Mouse (Mus musculus) brain, embryonic 14.5 days (tissue): ENCODE data around the gene Catsper3. TPM values are rescaled to one million over a fixed set of nuclear protein-coding genes. Genes with fewer than 3 reads are reported as not detected.
A peak's percentile ranks its signal among the peaks of the same experiment; 100 is the strongest.

Source experiments
- DNase-seq: peaks from one replicate; pipeline ENCODE4 v3.0.0-alpha.2; 2011; ENCODE audit warnings: low read depth
- CTCF ChIP-seq: fragments of 200-500 bp; IDR thresholded peaks from 2 replicates; pipeline ENCODE4 v1.5.1; 2012; ENCODE audit warnings: inconsistent platforms, mild to moderate bottlenecking, moderate library complexity, borderline replicate concordance; ENCODE audit not compliant: insufficient read depth, insufficient read length; ENCODE audit errors: extremely low read depth
- POLR2A ChIP-seq: fragments of 200-500 bp; IDR thresholded peaks from 2 replicates; pipeline ENCODE4 v1.6.1; 2012; ENCODE audit warnings: mild to moderate bottlenecking, inconsistent platforms, borderline replicate concordance; ENCODE audit not compliant: poor library complexity, insufficient read depth, insufficient read length, severe bottlenecking; ENCODE audit errors: extremely low read depth
- polyA plus RNA-seq: library from polyadenylated mRNA; depleted of rRNA; stranded (reverse); fragments of >200 nt; gene quantifications from 2 replicates; pipeline ENCODE4 v1.2.3, GENCODE M21; 2012

Gene Catsper3
- polyA plus RNA-seq, 1 experiment = 0.05 TPM

DNA sequence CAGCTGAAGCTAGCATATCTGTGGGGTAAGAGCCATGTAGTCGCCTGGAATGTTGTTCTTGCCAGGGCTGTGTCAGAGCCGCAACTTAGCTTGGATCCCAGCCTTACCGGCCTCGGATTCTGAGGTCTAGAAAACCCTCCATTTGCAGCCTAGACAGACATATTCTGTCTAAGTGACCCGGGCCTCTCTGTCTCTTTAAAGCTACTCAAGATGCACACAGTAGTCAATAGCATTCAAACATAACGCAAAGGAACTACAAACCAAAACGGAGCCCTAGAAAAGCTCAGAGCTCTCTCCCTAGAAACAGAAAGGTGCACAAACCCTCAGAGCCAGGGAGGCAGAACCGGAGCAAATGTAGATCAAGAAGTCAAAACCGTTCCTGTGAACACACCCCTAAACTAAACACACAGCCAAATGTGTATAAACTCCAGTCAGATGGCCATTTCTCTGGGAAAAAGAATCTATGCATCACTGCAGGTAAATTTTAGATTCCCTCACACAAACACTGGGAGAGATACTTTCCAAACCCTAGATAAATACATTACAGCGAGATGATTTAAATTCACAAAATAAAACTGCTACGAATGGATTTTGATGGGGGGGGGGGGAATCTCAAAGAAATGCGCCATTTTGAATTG lies 44.8 kb downstream of the Catsper3 start:
- peak; percentile 46 for DNase-seq
- TF ChIP-seq POLR2A (no peak), CTCF (no peak)

- peak; percentile 29 for DNase-seq
- TF ChIP-seq CTCF (no peak), POLR2A (no peak)
Observed at GRCm38 (mm10) chr13:55830081-55830832, 45.9 kb downstream of the Catsper3 start.

GRCm38 (mm10) chr13:55830833-55831721 lies 46.7 kb downstream of the Catsper3 start:
- TF ChIP-seq CTCF (no peak), POLR2A (no peak)
- no peak for DNase-seq

DNA sequence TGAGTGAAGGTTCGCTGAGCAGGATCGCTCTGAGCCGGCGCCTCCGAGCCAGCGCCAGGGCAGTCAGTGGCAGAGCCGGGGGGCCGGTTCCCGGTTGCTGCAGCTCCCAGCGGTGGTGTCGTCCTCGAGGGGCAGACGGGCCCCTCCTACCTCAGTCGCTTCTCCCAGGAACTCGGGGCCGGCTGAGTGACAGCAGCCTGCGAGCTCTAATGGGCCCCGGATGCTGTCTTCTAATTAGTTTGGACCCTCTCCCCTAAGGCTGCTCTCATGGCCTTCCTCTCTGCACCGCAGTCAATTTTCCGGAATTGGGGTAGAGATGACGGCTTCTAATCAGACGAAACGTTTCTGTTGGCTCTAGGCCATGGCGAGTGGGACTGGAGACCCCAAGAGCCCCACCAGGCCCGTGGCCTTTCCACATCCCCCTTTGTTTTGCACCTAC lies 47.4 kb downstream of the Catsper3 start:
- DNase-seq = no peak

GRCm38 (mm10) chr13:55832602-55833001 lies 48.2 kb downstream of the Catsper3 start:
- TF ChIP-seq POLR2A = no peak
- TF ChIP-seq CTCF = no peak
- DNase-seq = no peak

More for the DNA sequence above, 47.4 kb downstream of the Catsper3 start:
- TF ChIP-seq CTCF (no peak), POLR2A (no peak)

- DNase-seq = no peak
- TF ChIP-seq CTCF = no peak
- no peak for TF ChIP-seq POLR2A
Observed at GRCm38 (mm10) chr13:55833921-55834320, 49.6 kb downstream of the Catsper3 start.

DNA sequence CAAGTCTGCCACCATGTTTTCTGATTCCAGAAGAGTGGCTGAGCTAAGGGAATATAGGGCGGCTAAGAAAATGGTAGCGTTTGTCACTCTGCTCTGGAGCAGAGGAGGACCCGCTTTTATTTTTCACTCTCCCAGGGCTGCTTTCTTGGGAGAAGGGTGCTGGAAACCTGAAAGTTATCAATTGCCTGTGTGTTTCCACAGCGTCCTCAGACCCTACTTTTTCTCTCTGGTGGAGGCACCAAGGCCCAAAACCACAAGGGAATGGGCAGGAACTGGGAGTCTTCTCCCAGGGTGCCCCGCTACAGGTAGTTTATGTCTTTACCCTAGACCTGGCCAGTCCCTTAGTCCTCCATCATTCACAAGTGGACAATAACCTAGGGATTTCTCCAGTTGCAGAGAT lies 50.3 kb downstream of the Catsper3 start:
- TF ChIP-seq POLR2A = no peak
- TF ChIP-seq CTCF = no peak
- DNase-seq = no peak

DNA sequence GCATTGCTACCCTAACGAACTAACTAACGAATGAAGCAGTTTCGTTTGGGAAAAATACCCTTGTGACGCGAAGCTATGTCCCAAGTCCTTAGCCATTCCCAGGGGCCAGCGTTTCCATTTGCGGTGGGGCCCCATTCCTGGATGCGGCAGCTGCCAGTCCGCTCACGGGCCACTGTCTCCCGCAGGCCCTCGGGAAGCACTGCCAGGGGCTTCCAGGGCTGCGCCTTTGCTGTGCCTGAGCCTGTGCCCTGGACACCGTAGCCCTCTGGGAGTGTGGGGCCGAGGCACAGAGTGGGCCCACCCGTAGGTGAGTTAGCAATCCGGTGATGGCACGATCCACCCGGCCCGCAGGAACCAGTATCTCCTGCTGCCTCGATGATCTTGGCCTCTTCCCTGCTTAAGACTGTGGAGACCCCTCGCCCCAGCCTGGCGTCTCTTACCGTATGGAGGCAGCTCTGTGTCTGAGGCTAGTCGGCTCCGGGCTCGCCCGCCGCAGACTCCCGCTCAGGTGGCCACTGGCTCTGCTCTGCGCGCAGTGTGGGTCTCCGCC lies 51.3 kb downstream of the Catsper3 start:
- DNase-seq = peak; percentile 47
- no peak for TF ChIP-seq CTCF
- TF ChIP-seq POLR2A = no peak

GRCm38 (mm10) chr13:55836142-55836625 lies 51.8 kb downstream of the Catsper3 start, which contains the start of gene Pitx1:
Gene Pitx1 (minus strand): TSS chr13:55836192.
- TF ChIP-seq POLR2A = no peak
- TF ChIP-seq CTCF = no peak
- DNase-seq = no peak

- no peak for TF ChIP-seq CTCF
- no peak for TF ChIP-seq POLR2A
- peak; percentile 20 for DNase-seq
Observed at GRCm38 (mm10) chr13:55836786-55837780, 52.7 kb downstream of the Catsper3 start.

DNA sequence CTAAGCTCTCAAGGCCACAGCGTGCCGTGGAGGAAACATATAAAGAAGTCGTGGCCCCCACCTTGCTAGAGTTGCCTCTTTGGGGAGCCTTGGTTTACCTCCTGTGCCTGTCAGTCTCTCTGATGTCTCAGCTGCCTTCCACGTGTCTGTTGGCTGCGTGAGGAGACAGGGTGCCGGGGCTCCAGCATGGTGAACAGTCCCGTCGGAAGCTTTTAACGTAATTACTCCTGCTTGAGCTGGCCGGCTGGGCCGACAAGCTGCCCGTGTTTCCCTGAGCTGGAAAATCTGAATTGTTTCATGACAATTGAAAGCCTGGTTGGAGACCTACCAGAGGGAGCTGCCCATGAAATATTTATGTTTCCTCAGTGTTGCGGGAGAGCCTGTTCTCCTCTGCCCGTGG lies 55.9 kb downstream of the Catsper3 start:
- peak; percentile 64 for DNase-seq
- no peak for TF ChIP-seq POLR2A
- no peak for TF ChIP-seq CTCF
